Mouse (Mus musculus): ENCODE results near the gene Ccdc57. TPM values are rescaled to one million over a fixed set of nuclear protein-coding genes. Genes with fewer than 3 reads are reported as not detected.

Gene Ccdc57
- polyA plus RNA-seq, 1 experiment from 2014 or later, result 1.1 TPM

DNA sequence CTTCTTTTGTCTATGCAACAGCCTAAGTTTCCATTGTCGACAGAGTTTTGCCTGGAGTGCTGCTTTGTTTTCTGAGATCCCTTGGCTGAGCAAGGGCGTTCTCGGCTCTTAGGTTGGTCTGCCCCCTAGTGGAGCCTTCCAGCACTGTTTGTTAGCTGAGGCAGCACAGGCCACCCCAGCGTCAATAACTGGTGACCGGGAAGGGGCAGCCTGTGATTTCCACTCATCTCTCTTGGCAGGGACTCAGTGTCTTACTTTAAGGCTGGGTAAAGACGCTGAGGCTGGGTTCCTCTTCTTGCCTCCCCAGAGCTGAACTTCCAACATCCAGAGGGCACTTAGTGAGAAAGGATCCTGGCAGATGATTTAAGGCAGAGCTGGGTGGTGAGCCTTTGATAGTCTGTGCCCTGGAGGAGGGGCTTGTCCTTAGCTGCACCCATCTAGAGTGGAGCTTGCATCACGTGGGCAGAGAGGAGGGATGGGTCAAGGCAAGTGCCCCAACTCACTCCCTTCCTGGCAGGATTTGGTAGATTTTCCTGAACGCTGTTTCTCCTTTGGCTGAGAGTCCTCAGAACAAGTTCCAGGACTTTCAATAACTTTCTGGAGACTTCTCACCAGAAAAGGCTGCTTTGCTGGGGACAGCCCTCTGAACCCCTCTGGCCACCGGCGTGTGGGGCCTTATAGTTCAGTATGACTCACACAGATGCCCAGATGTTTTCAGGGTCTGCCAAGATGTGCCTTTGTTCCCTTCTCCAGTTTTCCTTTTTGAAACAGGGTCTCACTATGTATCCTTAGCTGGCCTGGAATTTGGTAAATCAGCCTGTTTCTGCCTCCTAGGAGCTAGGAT, 132.4 kb downstream of the Ccdc57 start:
- peak overlapping the region; percentile 73 for H3K27ac ChIP-seq (replicated peaks)
- H3K36me3 ChIP-seq (ENCODE audit: control insufficient read depth, insufficient read depth, low read length), result no peaks in the 10 kb centered on the region
- no peak overlapping the region for H3K4me3 ChIP-seq (ENCODE audit: low read depth, low read length)
- H3K9ac ChIP-seq (ENCODE audit: low read length), result no peak overlapping the region
- no peaks in the 10 kb centered on the region for H3K9me3 ChIP-seq (ENCODE audit: control insufficient read depth, low read length)
- DNase-seq (ENCODE audit: low spot score) (peak; percentile 88), ATAC-seq (ENCODE audit: low FRiP score, low TSS enrichment) (peak; percentile 77)
- TF ChIP-seq CTCF (IDR thresholded peaks at IDR 0.05; ENCODE audit: low read depth) (peak; percentile 95), EP300 (optimal IDR thresholded peaks at IDR 0.05) (no peak)
- no peaks in the 10 kb centered on the region for H3K27me3 ChIP-seq (ENCODE audit: control insufficient read depth, insufficient read depth, low read length)
- H3K4me1 ChIP-seq (replicated peaks; ENCODE audit: control insufficient read depth, insufficient read depth), result peaks cover 2% of the 10 kb centered on the region; the same call in 1 of the 2 replicates
- peak overlapping the region; percentile 26; the same call in 1 of the 2 replicates for H3K4me2 ChIP-seq (replicated peaks; ENCODE audit: low read depth)
- WGBS, result 4% methylated on average over 10 of the region's 10 CpGs

DNA sequence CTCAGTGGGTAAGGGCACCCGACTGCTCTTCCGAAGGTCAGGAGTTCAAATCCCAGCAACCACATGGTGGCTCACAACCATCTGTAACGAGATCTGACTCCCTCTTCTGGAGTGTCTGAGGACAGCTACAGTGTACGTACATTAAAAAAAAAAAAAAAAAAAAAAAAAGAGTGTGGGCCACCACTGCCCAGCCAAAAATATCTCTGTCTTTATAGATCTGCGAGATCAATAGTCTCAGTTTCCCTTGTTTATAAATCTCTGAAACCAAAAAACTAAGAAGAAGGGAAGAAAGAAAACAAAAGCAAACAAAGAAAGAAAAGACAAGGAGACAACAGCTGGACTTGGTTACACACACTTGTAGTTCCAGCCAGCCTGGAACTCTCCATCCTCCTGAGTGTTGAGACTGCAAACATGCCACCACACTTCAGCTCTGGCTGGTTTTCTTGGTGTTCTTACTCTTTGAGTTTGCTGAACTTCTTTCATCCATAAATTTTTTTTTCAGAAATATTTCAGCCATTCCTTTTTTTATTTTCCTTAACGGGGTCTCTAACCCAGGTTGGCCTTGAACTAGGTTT, 133.3 kb downstream of the Ccdc57 start:
- no peaks in the 10 kb centered on the region for H3K27me3 ChIP-seq (ENCODE audit: control insufficient read depth, insufficient read depth, low read length)
- H3K4me2 ChIP-seq (replicated peaks; ENCODE audit: low read depth), result no peak overlapping the region
- no peak for TF ChIP-seq CTCF (IDR thresholded peaks at IDR 0.05; ENCODE audit: low read depth)
- no peak for TF ChIP-seq EP300 (optimal IDR thresholded peaks at IDR 0.05)
- H3K9ac ChIP-seq (ENCODE audit: low read length), result no peak overlapping the region
- ATAC-seq (ENCODE audit: low FRiP score, low TSS enrichment) (no peak), DNase-seq (ENCODE audit: low spot score) (no peak)
- peaks cover 4% of the 10 kb centered on the region; the same call in 1 of the 2 replicates for H3K4me1 ChIP-seq (replicated peaks; ENCODE audit: control insufficient read depth, insufficient read depth)
- no peak overlapping the region for H3K4me3 ChIP-seq (ENCODE audit: low read depth, low read length)
- H3K9me3 ChIP-seq (ENCODE audit: control insufficient read depth, low read length), result no peaks in the 10 kb centered on the region
- H3K36me3 ChIP-seq (ENCODE audit: control insufficient read depth, insufficient read depth, low read length), result no peaks in the 10 kb centered on the region
- no peak overlapping the region for H3K27ac ChIP-seq (replicated peaks)
- WGBS, result 67% methylated on average over 6 of the region's 6 CpGs

DNA sequence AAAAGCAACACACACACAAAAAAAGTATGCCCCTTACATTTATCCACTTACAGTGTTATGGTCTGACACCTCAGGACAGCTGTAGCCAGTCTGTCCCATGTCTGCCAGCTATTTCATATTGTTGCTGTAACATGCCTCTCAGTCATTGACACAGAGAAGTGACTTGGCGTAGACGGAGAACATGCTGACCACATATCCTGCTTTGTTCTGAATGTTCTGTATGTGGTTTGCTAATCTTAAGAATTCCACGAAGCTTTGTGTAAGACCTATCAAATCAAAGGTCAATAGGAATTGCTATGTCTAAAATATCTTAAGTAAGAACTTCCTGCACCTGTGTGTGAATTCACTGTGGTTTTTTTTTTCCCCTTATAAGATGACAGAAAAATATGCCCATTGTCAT, 134.4 kb downstream of the Ccdc57 start:
- H3K4me1 ChIP-seq (replicated peaks; ENCODE audit: control insufficient read depth, insufficient read depth), result peaks cover 4% of the 10 kb centered on the region; the same call in 1 of the 2 replicates
- H3K9ac ChIP-seq (ENCODE audit: low read length), result no peak overlapping the region
- no peak for TF ChIP-seq EP300 (optimal IDR thresholded peaks at IDR 0.05)
- TF ChIP-seq CTCF (IDR thresholded peaks at IDR 0.05; ENCODE audit: low read depth), result no peak
- no peak overlapping the region for H3K27ac ChIP-seq (replicated peaks)
- WGBS, result 68% methylated on average over 3 of the region's 3 CpGs
- H3K27me3 ChIP-seq (ENCODE audit: control insufficient read depth, insufficient read depth, low read length), result no peaks in the 10 kb centered on the region
- no peak overlapping the region for H3K4me3 ChIP-seq (ENCODE audit: low read depth, low read length)
- H3K9me3 ChIP-seq (ENCODE audit: control insufficient read depth, low read length), result no peaks in the 10 kb centered on the region
- H3K36me3 ChIP-seq (ENCODE audit: control insufficient read depth, insufficient read depth, low read length), result no peaks in the 10 kb centered on the region; the same call in 1 of the 2 replicates
- DNase-seq (ENCODE audit: low spot score) (no peak), ATAC-seq (ENCODE audit: low FRiP score, low TSS enrichment) (no peak)
- H3K4me2 ChIP-seq (replicated peaks; ENCODE audit: low read depth), result no peak overlapping the region

DNA sequence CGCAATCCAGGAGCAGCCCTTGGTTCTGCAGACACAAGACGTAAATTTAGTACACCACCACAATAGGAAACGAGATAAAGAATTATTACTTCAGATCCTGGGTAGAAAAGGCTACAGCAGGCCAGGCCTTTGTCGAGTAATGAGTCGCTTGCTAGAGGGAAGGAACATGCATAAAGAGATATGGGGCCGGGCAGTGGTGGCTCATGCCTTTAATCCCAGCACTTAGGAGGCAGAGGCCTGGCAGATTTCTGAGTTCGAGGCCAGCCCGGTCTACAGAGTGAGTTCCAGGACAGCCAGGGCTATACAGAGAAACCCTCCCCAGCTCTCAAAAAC, 136.1 kb downstream of the Ccdc57 start:
- peak overlapping the region; percentile 67; the same call in 1 of the 2 replicates for H3K27ac ChIP-seq (replicated peaks)
- H3K9me3 ChIP-seq (ENCODE audit: control insufficient read depth, low read length), result no peaks in the 10 kb centered on the region
- WGBS, result 22% methylated on average over 8 of the region's 8 CpGs
- peak overlapping the region; percentile 95; the same call in 1 of the 2 replicates for H3K4me3 ChIP-seq (ENCODE audit: low read depth, low read length)
- H3K36me3 ChIP-seq (ENCODE audit: control insufficient read depth, insufficient read depth, low read length), result peaks cover 7% of the 10 kb centered on the region
- H3K27me3 ChIP-seq (ENCODE audit: control insufficient read depth, insufficient read depth, low read length), result no peaks in the 10 kb centered on the region
- ATAC-seq (ENCODE audit: low FRiP score, low TSS enrichment) (peak; percentile 9; the same call in 1 of the 2 replicates), DNase-seq (ENCODE audit: low spot score) (no peak)
- peaks cover 4% of the 10 kb centered on the region; the same call in 1 of the 2 replicates for H3K4me1 ChIP-seq (replicated peaks; ENCODE audit: control insufficient read depth, insufficient read depth)
- peak overlapping the region; percentile 97 for H3K9ac ChIP-seq (ENCODE audit: low read length)
- H3K4me2 ChIP-seq (replicated peaks; ENCODE audit: low read depth), result peak overlapping the region; percentile 97
- TF ChIP-seq EP300 (optimal IDR thresholded peaks at IDR 0.05) (no peak), CTCF (IDR thresholded peaks at IDR 0.05; ENCODE audit: low read depth) (no peak)

DNA sequence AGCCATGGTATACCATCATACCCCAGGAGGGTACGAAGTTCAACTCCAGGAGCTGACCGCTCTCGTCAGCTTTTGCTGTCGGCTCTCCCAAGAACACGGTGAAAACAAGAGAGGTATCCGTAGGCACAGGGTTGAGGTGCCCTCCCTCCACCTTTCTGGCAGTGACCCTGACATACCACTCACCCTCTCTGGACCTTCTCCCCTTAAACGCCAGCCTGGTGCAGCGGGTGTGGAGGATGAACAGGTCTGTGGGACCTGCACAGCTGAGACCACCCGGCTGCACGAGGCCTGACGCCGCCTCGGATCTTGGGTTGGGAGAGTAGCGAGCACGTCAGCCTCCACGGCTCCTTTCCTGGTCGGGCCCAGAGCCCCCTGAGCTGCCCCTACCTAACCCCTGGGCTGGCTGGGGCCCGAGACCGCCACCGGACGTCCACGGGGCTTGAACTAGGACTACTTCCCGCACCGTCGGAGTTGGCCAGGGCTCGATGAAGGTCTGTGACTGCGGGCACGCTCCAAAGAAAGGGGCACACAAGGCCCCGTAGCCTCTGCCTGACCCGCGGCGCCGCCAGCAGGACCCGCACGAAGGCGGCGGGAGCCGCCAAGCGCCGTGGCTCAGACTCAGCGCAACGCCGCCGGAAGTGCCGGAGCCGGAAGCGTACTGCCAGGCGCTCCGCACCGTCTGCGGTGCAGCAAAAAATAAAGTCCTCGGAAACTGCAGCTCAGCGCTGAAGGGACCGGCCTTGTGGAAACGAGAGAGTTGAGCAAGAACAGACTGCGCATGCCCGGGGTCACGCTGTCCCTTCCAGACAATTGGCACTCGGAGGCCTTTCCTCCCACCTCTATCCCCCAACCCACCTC, 136.7 kb downstream of the Ccdc57 start, which contains the start of gene Dus1l:
Gene Dus1l, minus strand, starts transcription at position 648 of the 858 bp plus-strand sequence.
- no peaks in the 10 kb centered on the region for H3K9me3 ChIP-seq (ENCODE audit: control insufficient read depth, low read length)
- peak; percentile 96 for DNase-seq (ENCODE audit: low spot score)
- peaks cover 7% of the 10 kb centered on the region for H3K36me3 ChIP-seq (ENCODE audit: control insufficient read depth, insufficient read depth, low read length)
- ATAC-seq (ENCODE audit: low FRiP score, low TSS enrichment), result peak; percentile 89
- TF ChIP-seq EP300 (optimal IDR thresholded peaks at IDR 0.05) (no peak), CTCF (IDR thresholded peaks at IDR 0.05; ENCODE audit: low read depth) (no peak)
- H3K9ac ChIP-seq (ENCODE audit: low read length), result peak within 1 kb of the TSS; percentile 97
- H3K27me3 ChIP-seq (ENCODE audit: control insufficient read depth, insufficient read depth, low read length), result no peaks in the 10 kb centered on the region
- 2% methylated on average over 59 of the region's 59 CpGs for WGBS
- H3K4me3 ChIP-seq (ENCODE audit: low read depth, low read length), result peak within 1 kb of the TSS; percentile 95
- peak within 1 kb of the TSS; percentile 71 for H3K27ac ChIP-seq (replicated peaks)
- H3K4me1 ChIP-seq (replicated peaks; ENCODE audit: control insufficient read depth, insufficient read depth), result peaks cover 4% of the 10 kb centered on the region; the same call in 1 of the 2 replicates
- peak within 1 kb of the TSS; percentile 97 for H3K4me2 ChIP-seq (replicated peaks; ENCODE audit: low read depth)

Data from stomach, postnatal 0 days (tissue).